ENCODE assay signal across 8 mouse cellular contexts in the genomic region with DNA sequence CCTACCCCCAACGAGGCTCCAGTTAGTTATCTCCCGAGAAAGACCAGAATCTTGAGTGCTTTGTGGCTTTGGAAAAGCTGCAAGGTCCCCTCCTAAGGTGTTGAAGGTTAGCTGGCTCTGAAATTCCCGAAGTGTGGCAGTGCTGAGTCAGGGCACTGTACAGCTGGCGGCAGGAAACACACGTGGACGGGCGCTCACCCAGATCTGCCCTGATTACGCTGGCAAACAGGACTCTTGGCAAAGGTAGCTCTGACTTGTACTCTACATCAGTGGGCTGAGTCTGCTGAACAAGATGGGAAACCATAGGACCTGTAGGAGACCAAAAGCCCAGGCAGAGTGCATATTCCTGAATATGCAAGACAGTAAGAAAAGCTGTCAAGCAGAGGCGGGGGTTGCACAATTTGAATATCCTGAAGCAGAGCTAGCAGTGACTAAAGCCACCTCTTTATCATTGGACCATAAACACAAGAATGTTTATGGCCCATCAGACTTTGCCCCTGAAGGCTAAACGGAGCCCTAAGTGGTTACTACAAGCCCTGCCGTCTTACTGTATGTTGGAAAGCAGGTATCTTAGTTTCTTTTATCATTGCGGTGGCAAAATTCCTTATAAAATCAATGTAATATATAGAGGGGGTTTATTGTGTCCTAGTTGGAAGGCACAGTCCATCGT.
DNase-seq lines count a peak whose midpoint lies in the region; ATAC-seq and TF ChIP-seq lines count a peak whose summit lies in the region.

No protein-coding gene starts in this region.

- no peak overlapping the region for H3K9ac ChIP-seq in hindbrain, embryonic 15.5 days
- H3K9ac ChIP-seq in hindbrain, embryonic 11.5 days (ENCODE audit: low read depth, low read length): no peak overlapping the region
- no peak overlapping the region for H3K9ac ChIP-seq in heart, adult 2 months (ENCODE audit: low read depth, low read length)
- H3K9ac ChIP-seq in kidney, embryonic 14.5 days (ENCODE audit: low read depth, low read length): no peak overlapping the region

- ATAC-seq in hindbrain, embryonic 15.5 days (ENCODE audit: low FRiP score, low read depth): peak; percentile 46; the same call in 1 of the 2 replicates
- ATAC-seq in hindbrain, embryonic 11.5 days (ENCODE audit: low FRiP score): no peak
- ATAC-seq in kidney, embryonic 14.5 days (ENCODE audit: low FRiP score, low TSS enrichment): peak; percentile 65; the same call in 1 of the 2 replicates

- no peaks in the 10 kb centered on the region for H3K36me3 ChIP-seq in hindbrain, embryonic 15.5 days
- no peaks in the 10 kb centered on the region for H3K36me3 ChIP-seq in hindbrain, embryonic 11.5 days (ENCODE audit: control insufficient read depth, insufficient read depth, low read length)
- H3K36me3 ChIP-seq in heart, adult 2 months (ENCODE audit: control insufficient read depth, insufficient read depth, low read length): no peaks in the 10 kb centered on the region
- H3K36me3 ChIP-seq in kidney, embryonic 14.5 days (ENCODE audit: control insufficient read depth, insufficient read depth, low read length): no peaks in the 10 kb centered on the region

- no peak for DNase-seq in hindbrain, embryonic 11.5 days (ENCODE audit: low spot score)
- DNase-seq in brain, adult 2 months (ENCODE audit: low read depth, low spot score): peak; percentile 66
- peak; percentile 45 to 59 for DNase-seq in heart, adult 2 months
- DNase-seq in layer of hippocampus, postnatal 36 days: no peak
- DNase-seq in testis, postnatal 10 days (ENCODE audit: low spot score): no peak
- DNase-seq in frontal cortex, postnatal 36 days (ENCODE audit: low spot score in 2 of 2): no peak

- H3K27me3 ChIP-seq in hindbrain, embryonic 15.5 days: no peaks in the 10 kb centered on the region
- H3K27me3 ChIP-seq in hindbrain, embryonic 11.5 days (ENCODE audit: control insufficient read depth, insufficient read depth, low read length): no peaks in the 10 kb centered on the region
- H3K27me3 ChIP-seq in heart, adult 2 months (ENCODE audit: control insufficient read depth, insufficient read depth, low read length): no peaks in the 10 kb centered on the region
- H3K27me3 ChIP-seq in kidney, embryonic 14.5 days (ENCODE audit: control insufficient read depth, insufficient read depth, low read length): no peaks in the 10 kb centered on the region

- H3K27ac ChIP-seq in hindbrain, embryonic 15.5 days (replicated peaks): 0 out of 2 replicates have a peak overlapping the region, but pooled peaks have one; percentile 39
- H3K27ac ChIP-seq in hindbrain, embryonic 11.5 days (ENCODE audit: low read depth, low read length): no peak overlapping the region
- H3K27ac ChIP-seq in heart, adult 2 months: no peak overlapping the region
- no peak overlapping the region for H3K27ac ChIP-seq in kidney, embryonic 14.5 days (ENCODE audit: low read depth, low read length)

- no peaks in the 10 kb centered on the region for H3K79me2 ChIP-seq in heart, adult 2 months (replicated peaks; ENCODE audit: control insufficient read depth, insufficient read depth, low read length)

- H3K4me3 ChIP-seq in hindbrain, embryonic 15.5 days: no peak overlapping the region
- no peak overlapping the region for H3K4me3 ChIP-seq in hindbrain, embryonic 11.5 days (ENCODE audit: low read depth, low read length)
- no peak overlapping the region for H3K4me3 ChIP-seq in heart, adult 2 months
- no peak overlapping the region for H3K4me3 ChIP-seq in kidney, embryonic 14.5 days (ENCODE audit: low read length)

- peaks cover 49% of the 10 kb centered on the region for H3K4me1 ChIP-seq in hindbrain, embryonic 15.5 days (replicated peaks)
- H3K4me1 ChIP-seq in hindbrain, embryonic 11.5 days (replicated peaks; ENCODE audit: control insufficient read depth, insufficient read depth, low read length): no peaks in the 10 kb centered on the region
- H3K4me1 ChIP-seq in heart, adult 2 months (ENCODE audit: control insufficient read depth, insufficient read depth, low read length): no peaks in the 10 kb centered on the region
- H3K4me1 ChIP-seq in kidney, embryonic 14.5 days (ENCODE audit: control insufficient read depth, insufficient read depth, low read length): 0 out of 2 replicates have a peak, but pooled peaks cover 6% of the 10 kb centered on the region

- intact Hi-C loops in heart, adult 2 months (cut with DNase I): no loop called here

- no peak for TF ChIP-seq POLR2A in heart, adult 2 months (IDR thresholded peaks at IDR 0.05; ENCODE audit: insufficient read depth, low read depth, low read length)

- no peaks in the 10 kb centered on the region for H3K9me3 ChIP-seq in hindbrain, embryonic 15.5 days
- no peaks in the 10 kb centered on the region for H3K9me3 ChIP-seq in hindbrain, embryonic 11.5 days (ENCODE audit: control insufficient read depth, low read length)
- H3K9me3 ChIP-seq in kidney, embryonic 14.5 days (ENCODE audit: control insufficient read depth, low read length): no peaks in the 10 kb centered on the region

- TF ChIP-seq EP300 in heart, adult 2 months (IDR thresholded peaks at IDR 0.05; ENCODE audit: insufficient read depth, low read depth, low read length): no peak

- no peak overlapping the region for H3K4me2 ChIP-seq in hindbrain, embryonic 15.5 days
- no peak overlapping the region for H3K4me2 ChIP-seq in hindbrain, embryonic 11.5 days (replicated peaks; ENCODE audit: low read depth, low read length)
- H3K4me2 ChIP-seq in kidney, embryonic 14.5 days (replicated peaks; ENCODE audit: low read depth, low read length): no peak overlapping the region; the same call in 1 of the 2 replicates

- WGBS in hindbrain, embryonic 15.5 days: 68% methylated on average over 13 of the region's 13 CpGs
- 85% methylated on average over 13 of the region's 13 CpGs for WGBS in hindbrain, embryonic 11.5 days
- 46% methylated on average over 13 of the region's 13 CpGs for WGBS in heart, adult 2 months
- 54% methylated on average over 13 of the region's 13 CpGs for WGBS in kidney, embryonic 14.5 days

- TF ChIP-seq CTCF in heart, adult 2 months (IDR thresholded peaks at IDR 0.05): no peak

Comparison
In these comparisons a context has a peak if more than half of its experiments do, and no peak if none do; other contexts are left out.
1. DNase-seq: peak in brain, adult 2 months (single experiment) and heart, adult 2 months (2 of 2); none in hindbrain, embryonic 11.5 days (single experiment), layer of hippocampus, postnatal 36 days (0 of 2), testis, postnatal 10 days (single experiment) and frontal cortex, postnatal 36 days (0 of 2).